Mouse (Mus musculus) telencephalon, adult 2 months (tissue): ENCODE results near the gene H2-DMb1.

Experiments used
- DNase-seq: peaks from one replicate; pipeline ENCODE4 v3.0.0-alpha.2; 2011; ENCODE audit warnings: low read depth, low spot score

The H2-DMb1 gene

GRCm38 (mm10) chr17:34152923-34153322 lies at the start of gene H2-DMb1:
TSS of gene H2-DMb1 (plus strand) at chr17:34153072.
- DNase-seq = peak; percentile 79

- no peak for DNase-seq
These were observed 48.1 kb upstream of the H2-DMb1 start for GRCm38 (mm10) chr17:34104804-34105203.

DNA sequence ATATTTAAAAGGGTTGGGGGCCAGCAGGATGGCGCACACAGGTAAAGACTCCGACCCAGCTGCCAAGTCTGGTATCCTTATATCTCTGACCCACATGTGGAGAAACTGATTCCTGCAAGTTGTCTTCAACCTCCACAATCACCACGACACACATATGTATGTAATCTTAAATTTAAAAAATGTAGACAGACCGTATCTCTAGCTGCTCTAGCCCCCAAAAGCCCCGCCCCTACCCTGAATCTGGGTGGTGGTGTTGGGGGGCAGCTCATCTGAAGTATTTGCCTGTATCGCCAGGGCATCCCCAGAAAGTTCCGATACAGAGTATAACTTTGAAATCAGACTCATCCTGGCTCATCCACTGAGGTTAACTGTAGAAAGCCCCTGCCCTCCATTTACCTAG lies 46.3 kb upstream of the H2-DMb1 start:
- DNase-seq = no peak

GRCm38 (mm10) chr17:34107109-34107867 lies 45.6 kb upstream of the H2-DMb1 start:
- DNase-seq = no peak

DNA sequence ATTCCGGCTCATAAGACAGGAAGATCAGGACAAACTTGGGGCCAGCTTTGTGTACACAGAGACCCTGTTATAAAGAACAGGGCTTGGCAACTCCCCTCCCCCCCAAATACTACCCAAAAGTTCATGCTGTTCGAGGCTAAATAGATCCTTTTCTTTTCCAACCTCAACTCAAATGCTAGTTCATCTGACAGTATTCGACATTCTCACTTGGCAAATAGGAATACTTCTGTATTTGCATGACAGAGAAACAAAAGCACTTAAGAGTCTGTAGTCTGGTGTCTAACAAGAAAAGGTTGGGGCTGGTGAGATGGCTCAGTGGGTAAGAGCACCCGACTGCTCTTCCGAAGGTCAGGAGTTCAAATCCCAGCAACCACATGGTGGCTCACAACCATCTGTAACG lies 44.4 kb upstream of the H2-DMb1 start:
- no peak for DNase-seq

GRCm38 (mm10) chr17:34109038-34109805 lies 43.6 kb upstream of the H2-DMb1 start:
- DNase-seq = no peak

DNA sequence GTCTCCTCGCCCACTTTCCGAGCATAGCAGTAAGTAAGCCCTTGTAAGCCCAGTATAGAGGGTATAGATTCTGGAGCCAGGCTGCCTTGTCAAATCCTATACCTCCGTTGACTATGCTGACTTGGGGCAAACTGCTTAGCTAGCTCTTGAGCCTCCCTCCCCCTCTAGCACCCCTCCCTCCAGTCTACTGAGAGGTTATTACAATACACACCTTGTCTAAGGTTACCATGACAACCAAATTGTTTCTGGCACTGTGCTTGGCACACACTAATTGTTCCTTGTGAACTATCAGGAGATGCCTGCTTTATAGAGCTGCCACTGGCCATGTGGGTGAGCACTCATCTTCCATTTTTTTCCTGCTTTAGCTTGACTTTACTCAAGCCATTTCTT lies 43.1 kb upstream of the H2-DMb1 start:
- DNase-seq = no peak

GRCm38 (mm10) chr17:34110309-34110708 lies 42.6 kb upstream of the H2-DMb1 start:
- no peak for DNase-seq

DNA sequence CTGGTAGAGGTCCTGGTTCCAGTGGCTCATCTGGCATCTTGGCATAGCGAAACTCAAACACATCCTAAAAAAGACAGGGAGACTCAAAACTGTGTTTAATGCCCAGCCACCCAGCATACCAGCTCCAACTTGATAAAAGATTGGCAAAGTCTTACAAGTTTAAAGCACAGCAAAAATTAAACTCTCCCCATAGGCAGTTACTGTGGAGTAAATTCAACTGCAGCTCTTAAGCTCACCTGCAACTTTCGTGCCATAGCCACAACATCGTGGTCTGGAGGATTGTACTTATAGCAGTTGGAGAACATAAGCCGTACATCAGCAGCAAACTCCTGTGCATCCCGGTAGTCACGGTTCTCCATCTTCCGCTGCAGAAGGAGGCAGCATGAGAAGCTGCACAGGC lies 38.8 kb upstream of the H2-DMb1 start:
- no peak for DNase-seq

- DNase-seq = no peak
These were observed 36.0 kb upstream of the H2-DMb1 start for GRCm38 (mm10) chr17:34116736-34117370.

- DNase-seq = no peak
These were observed 35.3 kb upstream of the H2-DMb1 start for GRCm38 (mm10) chr17:34117421-34118112.

DNA sequence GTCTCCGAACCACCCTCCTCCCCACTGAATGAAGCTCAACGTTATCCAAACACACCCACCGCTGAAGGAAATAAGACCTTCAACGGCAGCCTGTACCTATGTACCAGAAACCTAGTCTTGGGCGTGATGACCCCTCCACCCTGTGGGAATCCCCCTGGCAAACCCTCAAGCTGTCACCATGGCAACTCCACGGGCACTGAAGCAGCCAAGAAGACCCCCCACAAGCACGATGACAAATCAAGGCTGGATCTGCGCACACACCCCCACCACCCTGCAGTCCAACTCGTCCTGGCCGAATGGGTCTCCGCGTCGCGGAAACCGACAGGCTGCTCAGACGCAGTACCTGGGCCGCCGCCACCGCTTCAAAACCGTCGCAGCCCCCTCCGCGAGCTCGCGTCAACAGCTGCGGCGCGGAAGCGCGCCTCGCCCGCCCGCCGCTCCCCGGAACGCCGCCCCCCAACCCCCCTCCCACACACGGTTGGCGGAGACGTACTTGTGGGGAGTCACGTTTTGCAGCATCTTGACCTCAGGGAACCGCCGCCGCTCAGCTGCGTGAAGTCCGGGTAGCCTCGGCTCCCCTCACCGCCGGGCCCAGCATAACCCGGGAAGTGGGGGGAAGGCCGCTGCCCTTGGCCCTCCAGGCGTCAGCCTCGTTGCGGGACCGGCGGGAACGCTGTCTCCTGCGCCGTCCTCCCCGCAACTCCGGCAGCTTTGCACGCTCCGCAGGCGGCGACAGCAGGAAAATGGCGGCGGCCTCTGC lies 34.6 kb upstream of the H2-DMb1 start:
- no peak for DNase-seq

DNA sequence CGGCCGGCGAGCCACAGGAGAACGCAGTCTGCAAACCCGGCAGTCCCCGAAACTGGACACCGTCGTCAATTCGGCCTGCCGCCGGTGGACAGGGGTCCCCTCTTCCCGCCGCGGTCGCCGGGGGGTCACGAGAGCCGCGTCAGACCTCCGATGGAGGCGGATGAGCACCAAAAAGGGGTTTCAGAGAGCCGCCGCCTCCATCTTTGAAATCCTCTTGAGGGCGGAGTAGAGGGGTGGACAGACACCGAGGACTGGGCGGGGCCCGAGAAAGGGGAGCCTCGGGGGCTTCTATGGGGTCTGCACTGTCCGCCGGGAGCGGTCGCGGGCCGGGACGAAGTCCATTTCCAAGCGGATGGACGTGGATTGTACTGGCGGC lies 34.0 kb upstream of the H2-DMb1 start:
- DNase-seq = no peak

GRCm38 (mm10) chr17:34119249-34120179 lies 33.4 kb upstream of the H2-DMb1 start, which contains the start of gene H2-DMa:
TSS of gene H2-DMa (plus strand) at chr17:34119541.
- DNase-seq = peak; percentile 99

DNA sequence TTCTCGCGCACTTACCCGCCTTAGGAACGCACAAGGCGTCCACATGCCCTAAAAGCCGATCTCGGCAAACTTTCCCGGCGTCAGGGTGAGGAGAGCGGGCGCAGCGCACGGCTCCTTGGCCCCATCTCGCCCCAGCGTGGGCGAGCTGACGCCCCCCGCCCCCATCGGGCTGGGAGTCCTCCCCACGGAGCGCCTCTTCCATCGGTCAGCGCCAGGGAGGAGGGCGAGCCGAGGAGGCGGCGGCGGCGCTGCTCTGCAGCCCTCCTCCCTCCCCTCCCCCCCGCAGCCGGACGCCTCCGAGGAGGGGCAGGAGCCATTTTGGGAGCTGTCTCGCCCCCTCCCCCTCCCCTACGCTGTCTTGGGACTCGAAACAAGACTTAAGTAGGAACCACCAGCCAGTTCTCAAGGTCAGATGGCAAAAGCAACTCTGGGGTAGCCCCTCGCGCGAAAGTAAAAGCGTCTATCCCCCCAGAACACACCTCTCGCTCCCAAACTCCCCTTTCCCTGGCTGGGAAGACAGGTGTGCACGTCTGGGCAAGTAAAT lies 32.6 kb upstream of the H2-DMb1 start:
- DNase-seq = peak; percentile 85

- no peak for DNase-seq
These were observed 32.1 kb upstream of the H2-DMb1 start for GRCm38 (mm10) chr17:34120814-34121171.

DNA sequence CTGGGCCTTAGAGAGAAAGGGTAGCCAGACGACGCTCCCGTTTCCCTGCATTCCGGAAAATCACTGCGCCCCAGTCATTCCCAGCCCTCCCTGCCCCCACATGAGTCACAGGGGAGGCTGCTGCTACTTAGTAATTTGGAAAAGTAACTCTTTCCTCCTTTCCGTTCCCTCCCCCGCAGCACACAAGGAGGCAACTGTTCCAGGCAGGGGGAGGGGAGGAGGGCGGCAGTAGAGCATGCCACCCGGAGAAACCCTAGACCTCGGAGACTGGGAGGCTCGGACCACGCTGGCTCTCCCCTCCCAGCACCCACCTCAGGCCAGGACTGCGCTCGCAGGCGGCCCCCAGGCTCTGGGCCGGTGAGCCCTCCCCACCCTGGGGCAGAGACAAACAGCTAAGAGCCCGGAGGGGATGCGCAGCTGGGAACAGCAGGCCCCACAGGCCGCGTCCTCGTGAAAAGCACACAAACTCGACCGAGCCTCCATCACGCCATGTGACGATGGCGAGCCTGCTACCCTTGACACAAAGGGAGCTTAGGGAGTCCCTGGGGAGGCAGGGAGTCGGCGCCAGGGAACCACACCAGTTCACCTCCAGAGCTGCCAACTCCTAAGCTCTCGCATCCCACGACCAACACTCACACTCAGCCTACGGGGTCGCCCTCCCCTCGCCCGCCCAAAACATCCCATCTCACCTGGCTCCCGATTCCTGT lies 31.5 kb upstream of the H2-DMb1 start:
- DNase-seq = peak; percentile 93

DNA sequence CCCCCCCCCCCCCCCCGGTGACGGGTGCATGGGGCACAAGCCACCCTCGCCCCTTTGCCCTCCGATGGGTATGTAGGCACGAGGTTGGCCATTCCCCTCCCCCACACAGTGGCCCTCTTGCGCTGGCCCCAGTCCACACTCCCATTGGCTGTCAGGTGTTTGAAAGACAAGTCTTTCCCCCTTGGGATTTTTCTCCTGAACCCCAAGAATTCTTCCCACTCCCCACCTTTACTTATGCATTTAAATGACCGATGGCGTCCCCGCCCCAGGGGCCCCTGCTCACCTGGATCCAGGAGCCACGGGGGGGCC lies 31.0 kb upstream of the H2-DMb1 start:
- DNase-seq = no peak

GRCm38 (mm10) chr17:34122188-34122984 lies 30.5 kb upstream of the H2-DMb1 start, which contains the start of gene Brd2:
TSS of gene Brd2 (minus strand) at chr17:34122634.
- peak; percentile 86 for DNase-seq
